Mouse (Mus musculus) lung, adult 2 months (tissue): Measurements from ENCODE around the gene Nfya.

Source experiments
- CTCF ChIP-seq: fragments of 200-500 bp; IDR thresholded peaks from 2 replicates; pipeline ENCODE4 v1.5.1; 2011; ENCODE audit warnings: mild to moderate bottlenecking, low read length, control low read depth; ENCODE audit not compliant: insufficient read depth
- POLR2A ChIP-seq: fragments of 200-500 bp; IDR thresholded peaks from 2 replicates; pipeline ENCODE4 v1.6.1; 2011; ENCODE audit warnings: low read depth, mild to moderate bottlenecking, control low read depth, low read length, borderline replicate concordance; ENCODE audit errors: extremely low read depth

- TF ChIP-seq POLR2A: no peak
- TF ChIP-seq CTCF: no peak
Measured at GRCm38 (mm10) chr17:48410299-48410785, 636 bp upstream of the Nfya start.
